Mouse (Mus musculus): ENCODE measurements at regions not wholly inside any gene's neighbourhood (a gene's known extent, or its start where the extent isn't known, plus 50 kb on each side); places are given as distances from the start of the nearest gene placed in this dataset.
"Not testable (repeated sequence)": the region's sequence is repeated elsewhere in the genome, so short reads cannot be mapped to it uniquely, and the experiment has no call there.

GRCm38 (mm10) chr12:98144464-98144863 is 114.8 kb downstream of the Galc start:
- Histone ChIP-seq H3K27me3 (replicated peaks; ENCODE audit: control insufficient read depth, insufficient read depth, low read length) (no peaks in the 10 kb centered on the region), H3K4me1 (replicated peaks; ENCODE audit: control insufficient read depth, insufficient read depth, low read length) (no peaks in the 10 kb centered on the region), H3K4me3 (ENCODE audit: low read depth, low read length) (no peak overlapping the region), H3K9me3 (ENCODE audit: control insufficient read depth, low read length) (no peaks in the 10 kb centered on the region), H3K9ac (ENCODE audit: low read length) (no peak overlapping the region), H3K27ac (ENCODE audit: low read depth) (no peak overlapping the region), H3K4me2 (ENCODE audit: low read length) (no peak overlapping the region), H3K36me3 (ENCODE audit: control insufficient read depth, insufficient read depth, low read length) (no peaks in the 10 kb centered on the region)
- DNase-seq (ENCODE audit: low spot score) = no peak
- WGBS = 78% methylated on average over 4 of the region's 4 CpGs
- ATAC-seq (replicated peaks; ENCODE audit: low FRiP score, low TSS enrichment, low read depth) = no peak

- no peaks in the 10 kb centered on the region for H3K27me3 ChIP-seq (replicated peaks; ENCODE audit: control insufficient read depth, insufficient read depth, low read length)
- no peak for ATAC-seq (replicated peaks; ENCODE audit: low FRiP score, low TSS enrichment, low read depth)
- no peak overlapping the region for H3K4me2 ChIP-seq (ENCODE audit: low read length)
- no peaks in the 10 kb centered on the region for H3K36me3 ChIP-seq (ENCODE audit: control insufficient read depth, insufficient read depth, low read length)
- H3K9ac ChIP-seq (ENCODE audit: low read length) = no peak overlapping the region
- WGBS = 86% methylated on average over 1 of the region's 1 CpGs
- no peaks in the 10 kb centered on the region for H3K4me1 ChIP-seq (replicated peaks; ENCODE audit: control insufficient read depth, insufficient read depth, low read length)
- DNase-seq (ENCODE audit: low spot score) = no peak
- H3K9me3 ChIP-seq (ENCODE audit: control insufficient read depth, low read length) = no peaks in the 10 kb centered on the region
- no peak overlapping the region for H3K4me3 ChIP-seq (ENCODE audit: low read depth, low read length)
- H3K27ac ChIP-seq (ENCODE audit: low read depth) = no peak overlapping the region
These were observed 116.1 kb downstream of the Galc start for GRCm38 (mm10) chr12:98143170-98143569.

GRCm38 (mm10) chr12:98139906-98140305 is 119.4 kb downstream of the Galc start:
- not testable (repeated sequence) for ATAC-seq (replicated peaks; ENCODE audit: low FRiP score, low TSS enrichment, low read depth); H3K9me3 ChIP-seq (ENCODE audit: control insufficient read depth, low read length); H3K27me3 ChIP-seq (replicated peaks; ENCODE audit: control insufficient read depth, insufficient read depth, low read length); H3K4me3 ChIP-seq (ENCODE audit: low read depth, low read length); DNase-seq (ENCODE audit: low spot score); H3K27ac ChIP-seq (ENCODE audit: low read depth); H3K4me2 ChIP-seq (ENCODE audit: low read length); H3K9ac ChIP-seq (ENCODE audit: low read length); H3K4me1 ChIP-seq (replicated peaks; ENCODE audit: control insufficient read depth, insufficient read depth, low read length); H3K36me3 ChIP-seq (ENCODE audit: control insufficient read depth, insufficient read depth, low read length)
- 81% methylated on average over 3 of the region's 3 CpGs for WGBS

GRCm38 (mm10) chr12:98131276-98131675 is 128.0 kb downstream of the Galc start:
- H3K27me3 ChIP-seq (replicated peaks; ENCODE audit: control insufficient read depth, insufficient read depth, low read length) = no peaks in the 10 kb centered on the region
- no peak for DNase-seq (ENCODE audit: low spot score)
- H3K4me1 ChIP-seq (replicated peaks; ENCODE audit: control insufficient read depth, insufficient read depth, low read length) = no peaks in the 10 kb centered on the region
- H3K4me2 ChIP-seq (ENCODE audit: low read length) = no peak overlapping the region
- H3K9me3 ChIP-seq (ENCODE audit: control insufficient read depth, low read length) = no peaks in the 10 kb centered on the region
- no peaks in the 10 kb centered on the region for H3K36me3 ChIP-seq (ENCODE audit: control insufficient read depth, insufficient read depth, low read length)
- WGBS = 87% methylated on average over 5 of the region's 5 CpGs
- no peak overlapping the region for H3K9ac ChIP-seq (ENCODE audit: low read length)
- no peak overlapping the region for H3K27ac ChIP-seq (ENCODE audit: low read depth)
- no peak for ATAC-seq (replicated peaks; ENCODE audit: low FRiP score, low TSS enrichment, low read depth)
- H3K4me3 ChIP-seq (ENCODE audit: low read depth, low read length) = no peak overlapping the region

GRCm38 (mm10) chr12:98123541-98123940 is 135.7 kb downstream of the Galc start:
- WGBS = 78% methylated on average over 3 of the region's 3 CpGs
- no peak for DNase-seq (ENCODE audit: low spot score)

GRCm38 (mm10) chr12:98108039-98108438 is 151.2 kb downstream of the Galc start:
- DNase-seq (ENCODE audit: low spot score) = no peak
- H3K9me3 ChIP-seq (ENCODE audit: control insufficient read depth, low read length) = no peaks in the 10 kb centered on the region
- no peak for ATAC-seq (replicated peaks; ENCODE audit: low FRiP score, low TSS enrichment, low read depth)
- no peak overlapping the region for H3K4me3 ChIP-seq (ENCODE audit: low read depth, low read length)
- no peak overlapping the region for H3K4me2 ChIP-seq (ENCODE audit: low read length)
- WGBS = 81% methylated on average over 9 of the region's 9 CpGs
- H3K4me1 ChIP-seq (replicated peaks; ENCODE audit: control insufficient read depth, insufficient read depth, low read length) = no peaks in the 10 kb centered on the region
- H3K27me3 ChIP-seq (replicated peaks; ENCODE audit: control insufficient read depth, insufficient read depth, low read length) = no peaks in the 10 kb centered on the region
- no peaks in the 10 kb centered on the region for H3K36me3 ChIP-seq (ENCODE audit: control insufficient read depth, insufficient read depth, low read length)
- H3K27ac ChIP-seq (ENCODE audit: low read depth) = no peak overlapping the region
- no peak overlapping the region for H3K9ac ChIP-seq (ENCODE audit: low read length)

More at GRCm38 (mm10) chr12:98123541-98123940, 135.7 kb downstream of the Galc start:
- no peak overlapping the region for H3K4me3 ChIP-seq (ENCODE audit: low read depth, low read length)
- no peak overlapping the region for H3K4me2 ChIP-seq (ENCODE audit: low read length)
- no peaks in the 10 kb centered on the region for H3K9me3 ChIP-seq (ENCODE audit: control insufficient read depth, low read length)
- ATAC-seq (replicated peaks; ENCODE audit: low FRiP score, low TSS enrichment, low read depth) = no peak
- no peaks in the 10 kb centered on the region for H3K36me3 ChIP-seq (ENCODE audit: control insufficient read depth, insufficient read depth, low read length)
- no peak overlapping the region for H3K27ac ChIP-seq (ENCODE audit: low read depth)
- no peaks in the 10 kb centered on the region for H3K27me3 ChIP-seq (replicated peaks; ENCODE audit: control insufficient read depth, insufficient read depth, low read length)
- no peak overlapping the region for H3K9ac ChIP-seq (ENCODE audit: low read length)
- no peaks in the 10 kb centered on the region for H3K4me1 ChIP-seq (replicated peaks; ENCODE audit: control insufficient read depth, insufficient read depth, low read length)

GRCm38 (mm10) chr12:98106789-98107684 is 152.2 kb downstream of the Galc start:
- no peak for DNase-seq (ENCODE audit: low spot score)

GRCm38 (mm10) chr12:98106151-98106788 is 153.0 kb downstream of the Galc start:
- WGBS = 41% methylated on average over 3 of the region's 3 CpGs
- no peak overlapping the region for H3K4me2 ChIP-seq (ENCODE audit: low read length)
- H3K9ac ChIP-seq (ENCODE audit: low read length) = no peak overlapping the region
- H3K9me3 ChIP-seq (ENCODE audit: control insufficient read depth, low read length) = no peaks in the 10 kb centered on the region
- no peak for DNase-seq (ENCODE audit: low spot score)
- no peak overlapping the region for H3K27ac ChIP-seq (ENCODE audit: low read depth)
- no peaks in the 10 kb centered on the region for H3K27me3 ChIP-seq (replicated peaks; ENCODE audit: control insufficient read depth, insufficient read depth, low read length)
- H3K36me3 ChIP-seq (ENCODE audit: control insufficient read depth, insufficient read depth, low read length) = no peaks in the 10 kb centered on the region
- no peak overlapping the region for H3K4me3 ChIP-seq (ENCODE audit: low read depth, low read length)
- ATAC-seq (replicated peaks; ENCODE audit: low FRiP score, low TSS enrichment, low read depth) = no peak
- H3K4me1 ChIP-seq (replicated peaks; ENCODE audit: control insufficient read depth, insufficient read depth, low read length) = no peaks in the 10 kb centered on the region

More at GRCm38 (mm10) chr12:98106789-98107684, 152.2 kb downstream of the Galc start:
- H3K27me3 ChIP-seq (replicated peaks; ENCODE audit: control insufficient read depth, insufficient read depth, low read length) = no peaks in the 10 kb centered on the region
- WGBS = 53% methylated on average over 10 of the region's 10 CpGs
- no peak overlapping the region for H3K4me3 ChIP-seq (ENCODE audit: low read depth, low read length)
- no peaks in the 10 kb centered on the region for H3K9me3 ChIP-seq (ENCODE audit: control insufficient read depth, low read length)
- no peak overlapping the region for H3K27ac ChIP-seq (ENCODE audit: low read depth)
- H3K36me3 ChIP-seq (ENCODE audit: control insufficient read depth, insufficient read depth, low read length) = no peaks in the 10 kb centered on the region
- ATAC-seq (replicated peaks; ENCODE audit: low FRiP score, low TSS enrichment, low read depth) = no peak
- H3K4me2 ChIP-seq (ENCODE audit: low read length) = no peak overlapping the region
- H3K4me1 ChIP-seq (replicated peaks; ENCODE audit: control insufficient read depth, insufficient read depth, low read length) = no peaks in the 10 kb centered on the region
- no peak overlapping the region for H3K9ac ChIP-seq (ENCODE audit: low read length)
